Mouse (Mus musculus): ENCODE data around the gene Ralgapa2. TPM values are rescaled to one million over a fixed set of nuclear protein-coding genes. Genes with fewer than 3 reads are reported as not detected.

The Ralgapa2 gene
- 8.3 TPM for polyA plus RNA-seq (2014; fragmentation: Illumina TruSeq; extraction: RNeasy Lipid Tissue Mini Kit (QIAGEN cat#74804); ENCODE audit: low read depth, low replicate concordance)

GRCm38 (mm10) chr2:146511911-146512580 is at the start of gene Ralgapa2:
Gene Ralgapa2, minus strand, starts transcription at chr2:146512344.

GRCm38 (mm10) chr2:146221076-146221928 is 290.8 kb downstream of the Ralgapa2 start, which contains the start of gene Insm1:
Gene Insm1, plus strand, starts transcription at chr2:146221921.

All from liver, adult 10 weeks (tissue).